Mouse (Mus musculus) intestine, postnatal 0 days (tissue): Measurements from ENCODE around the gene Pard3. TPM values are rescaled to one million over a fixed set of nuclear protein-coding genes. Genes with fewer than 3 reads are reported as not detected.

Source experiments
- ATAC-seq: fragments of 200-750 bp; cut with Nextera tagmentation; 2 replicates; pipeline ENCODE4 v1.8.0; 2017; ENCODE audit warnings: mild to moderate bottlenecking, moderate TSS enrichment, moderate library complexity
- H3K27ac ChIP-seq: fragments of 300-500 bp; sonication (generic); 2 replicates; pipeline ENCODE4 v1.5.1; 2014; ENCODE audit warnings: mild to moderate bottlenecking, low read depth, low read length, moderate library complexity
- H3K27me3 ChIP-seq: fragments of 300-500 bp; sonication (generic); replicated peaks from 2 replicates; pipeline ENCODE4 v1.6.1; 2014; ENCODE audit warnings: low read length, mixed read lengths; ENCODE audit not compliant: control insufficient read depth, insufficient read depth
- H3K36me3 ChIP-seq: fragments of 300-500 bp; sonication (generic); 2 replicates; pipeline ENCODE4 v1.6.1; 2014; ENCODE audit warnings: mild to moderate bottlenecking, moderate library complexity; ENCODE audit not compliant: control insufficient read depth, insufficient read depth
- H3K4me1 ChIP-seq: fragments of 300-500 bp; sonication (generic); replicated peaks from 2 replicates; pipeline ENCODE4 v1.6.1; 2014; ENCODE audit warnings: antibody characterized with exemption, low read length, mixed read lengths; ENCODE audit not compliant: control insufficient read depth, insufficient read depth
- H3K4me2 ChIP-seq: fragments of 300-500 bp; sonication (generic); replicated peaks from 2 replicates; pipeline ENCODE4 v1.6.1; 2014; ENCODE audit warnings: low read depth, mild to moderate bottlenecking, moderate library complexity
- H3K4me3 ChIP-seq: fragments of 300-500 bp; sonication (generic); 2 replicates; pipeline ENCODE4 v1.5.1; 2014; ENCODE audit warnings: low read depth, low read length
- H3K9ac ChIP-seq: fragments of 300-500 bp; sonication (generic); 2 replicates; pipeline ENCODE4 v1.6.1; 2014; ENCODE audit warnings: mild to moderate bottlenecking, low read depth, low read length
- H3K9me3 ChIP-seq: fragments of 300-500 bp; sonication (generic); 2 replicates; pipeline ENCODE4 v1.6.1; 2016; ENCODE audit warnings: mixed run types; ENCODE audit not compliant: control insufficient read depth
- CTCF ChIP-seq: sonication (generic); IDR thresholded peaks from 2 replicates; pipeline ENCODE4 v1.5.1; 2016; ENCODE audit warnings: low read depth, mild to moderate bottlenecking, control low read depth, antibody characterized with exemption, moderate library complexity
- WGBS: fragments of 180-500 bp; shearing (Covaris S2); extraction: QIAGEN DNeasy Blood & Tissue Kit; methylation state at CpG from one replicate; pipeline ENCODE4 v1.1.7; 2014; 5-methylcytosine and 5-hydroxymethylcytosine counted together
- polyA plus RNA-seq: library from polyadenylated mRNA; unstranded; fragments of >200 nt; fragmentation: Nextera tagmentation; extraction: Ambion mirVana; gene quantifications from 2 replicates; pipeline ENCODE4 v1.2.1, GENCODE M21; 2015

The Pard3 gene
- polyA plus RNA-seq, 1 experiment from 2014 or later, result 12.5 TPM

GRCm38 (mm10) chr8:127426857-127427256, 363.2 kb downstream of the Pard3 start:
- H3K36me3 ChIP-seq, result peaks cover 6% of the 10 kb centered on the region; the same call in 1 of the 2 replicates
- no peak overlapping the region for H3K9ac ChIP-seq
- H3K4me2 ChIP-seq, result no peak overlapping the region
- H3K4me1 ChIP-seq, result no peaks in the 10 kb centered on the region
- no peak overlapping the region for H3K27ac ChIP-seq
- no peaks in the 10 kb centered on the region for H3K9me3 ChIP-seq
- TF ChIP-seq CTCF, result no peak
- H3K4me3 ChIP-seq, result no peak overlapping the region
- no peak for ATAC-seq
- H3K27me3 ChIP-seq, result no peaks in the 10 kb centered on the region
- WGBS, result 78% methylated on average over 5 of the region's 5 CpGs

- no peak for TF ChIP-seq CTCF
- Histone ChIP-seq H3K36me3 (peaks cover 6% of the 10 kb centered on the region; the same call in 1 of the 2 replicates), H3K27ac (no peak overlapping the region), H3K27me3 (no peaks in the 10 kb centered on the region), H3K4me3 (no peak overlapping the region), H3K4me2 (no peak overlapping the region), H3K9ac (no peak overlapping the region), H3K4me1 (no peaks in the 10 kb centered on the region), H3K9me3 (no peaks in the 10 kb centered on the region)
- 93% methylated on average over 7 of the region's 7 CpGs for WGBS
- no peak for ATAC-seq
These were observed 364.3 kb downstream of the Pard3 start for GRCm38 (mm10) chr8:127428004-127428403.

GRCm38 (mm10) chr8:127431236-127431635, 367.5 kb downstream of the Pard3 start:
- H3K4me1 ChIP-seq, result no peaks in the 10 kb centered on the region
- no peak for ATAC-seq
- H3K9ac ChIP-seq, result no peak overlapping the region
- TF ChIP-seq CTCF, result no peak
- 71% methylated on average over 2 of the region's 2 CpGs for WGBS
- no peak overlapping the region for H3K27ac ChIP-seq
- no peaks in the 10 kb centered on the region for H3K27me3 ChIP-seq
- no peak overlapping the region for H3K4me2 ChIP-seq
- no peak overlapping the region for H3K4me3 ChIP-seq
- peaks cover 19% of the 10 kb centered on the region for H3K36me3 ChIP-seq
- H3K9me3 ChIP-seq, result no peaks in the 10 kb centered on the region

GRCm38 (mm10) chr8:127435975-127436374, 372.3 kb downstream of the Pard3 start:
- Histone ChIP-seq H3K4me1 (no peaks in the 10 kb centered on the region), H3K9me3 (no peaks in the 10 kb centered on the region), H3K27ac (no peak overlapping the region), H3K9ac (no peak overlapping the region), H3K27me3 (no peaks in the 10 kb centered on the region), H3K4me2 (no peak overlapping the region), H3K36me3 (peaks cover 16% of the 10 kb centered on the region), H3K4me3 (no peak overlapping the region)
- no peak for ATAC-seq
- WGBS, result 90% methylated on average over 6 of the region's 6 CpGs
- no peak for TF ChIP-seq CTCF

- 53% methylated on average over 5 of the region's 5 CpGs for WGBS
- ATAC-seq, result no peak
- H3K4me2 ChIP-seq, result peak overlapping the region; percentile 62
- H3K4me1 ChIP-seq, result no peaks in the 10 kb centered on the region
- TF ChIP-seq CTCF, result no peak
- H3K9ac ChIP-seq, result no peak overlapping the region
- 0 out of 2 replicates have a peak overlapping the region, but pooled peaks have one; percentile 28 for H3K27ac ChIP-seq
- H3K27me3 ChIP-seq, result no peaks in the 10 kb centered on the region
- peaks cover 16% of the 10 kb centered on the region for H3K36me3 ChIP-seq
- no peak overlapping the region for H3K4me3 ChIP-seq
- H3K9me3 ChIP-seq, result no peaks in the 10 kb centered on the region
These were observed 374.0 kb downstream of the Pard3 start for GRCm38 (mm10) chr8:127437613-127438235.

- Histone ChIP-seq H3K9ac (peak overlapping the region; percentile 55; the same call in 1 of the 2 replicates), H3K36me3 (peaks cover 14% of the 10 kb centered on the region), H3K4me3 (peak overlapping the region; percentile 36; the same call in 1 of the 2 replicates), H3K27ac (peak overlapping the region; percentile 93), H3K4me2 (peak overlapping the region; percentile 62), H3K27me3 (no peaks in the 10 kb centered on the region), H3K4me1 (no peaks in the 10 kb centered on the region), H3K9me3 (no peaks in the 10 kb centered on the region)
- TF ChIP-seq CTCF, result peak; percentile 86
- 47% methylated on average over 8 of the region's 8 CpGs for WGBS
- ATAC-seq, result peak; percentile 43; the same call in 1 of the 2 replicates
These were observed 375.1 kb downstream of the Pard3 start for GRCm38 (mm10) chr8:127438625-127439391.
